Mouse (Mus musculus) inflammation-experienced regulatory T-cells, adult 6 months (primary cell): ENCODE measurements around the gene Rpgr. TPM values are rescaled to one million over a fixed set of nuclear protein-coding genes. Genes with fewer than 3 reads are reported as not detected.

Experiments used
- ATAC-seq: one replicate; pipeline ENCODE4 v1.8.0; 2017
- polyA plus RNA-seq, 3 experiments: library from polyadenylated mRNA; unstranded; fragments of 100-300 nt; shearing (Covaris generic); gene quantifications; one replicate each; pipeline ENCODE4 v1.2.1; 2017

Rpgr gene
- polyA plus RNA-seq, 3 experiments from 2014 or later = 3.4 to 5.6 (median 4.3) TPM

DNA sequence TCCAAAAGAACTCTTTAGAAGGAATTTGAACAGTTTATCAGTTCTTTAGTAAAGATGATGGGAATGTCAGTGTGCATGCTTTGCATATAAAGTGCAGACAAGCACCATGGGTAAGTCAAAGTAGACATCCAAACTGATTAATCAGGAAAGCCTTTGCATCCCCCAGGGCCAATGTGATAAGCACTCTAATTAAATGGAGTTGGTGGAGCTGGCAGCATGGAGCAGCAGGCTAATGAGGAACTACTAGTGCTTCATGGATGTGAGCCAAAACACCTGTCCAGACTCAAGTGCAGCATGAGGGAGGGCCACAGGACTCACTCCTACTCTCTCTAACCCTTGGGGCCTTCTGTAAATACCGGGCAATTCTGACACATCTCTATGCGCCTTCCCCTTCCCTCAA is 145.2 kb downstream of the Rpgr start:
- no peak for ATAC-seq

GRCm38 (mm10) chrX:10070689-10071088 is 146.0 kb downstream of the Rpgr start:
- no peak for ATAC-seq

DNA sequence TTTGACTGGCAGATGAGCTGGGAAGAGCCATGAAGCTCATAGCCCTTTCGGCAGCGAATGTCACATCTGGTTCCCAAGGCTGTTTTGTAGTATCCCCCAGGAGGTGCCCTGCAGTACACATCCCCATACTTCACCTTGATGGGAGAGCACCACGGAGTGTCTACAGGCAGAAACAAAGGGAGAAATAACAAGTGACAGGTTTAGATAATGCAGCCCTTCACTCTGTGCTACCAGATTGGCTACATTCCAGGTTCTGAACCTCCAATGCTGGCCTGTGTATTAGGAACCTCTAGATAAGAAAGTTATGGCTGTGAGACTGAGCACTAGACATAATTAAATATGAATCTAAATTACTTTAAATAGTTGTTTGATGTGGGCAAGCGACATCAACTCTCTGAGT is 147.3 kb downstream of the Rpgr start:
- no peak for ATAC-seq

DNA sequence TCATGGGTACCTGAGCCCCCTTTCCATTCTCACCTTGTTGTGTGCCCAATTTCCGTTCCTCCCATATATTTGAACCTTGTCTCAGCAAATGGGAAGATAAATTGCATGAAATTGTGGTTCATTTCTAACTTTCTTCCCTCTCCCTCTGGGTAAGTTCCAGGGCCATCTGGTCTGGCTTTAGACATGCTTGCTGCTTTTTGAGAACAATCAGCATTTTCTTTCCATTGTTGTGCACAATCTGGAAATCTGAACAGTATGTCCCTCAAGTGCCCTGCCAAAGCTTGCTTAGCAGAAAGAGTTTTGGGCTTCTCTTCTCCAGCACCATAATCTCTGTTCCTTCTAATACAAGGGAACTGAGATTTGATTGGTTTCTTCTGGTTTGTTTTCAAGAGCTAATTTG is 152.9 kb downstream of the Rpgr start:
- no peak for ATAC-seq

DNA sequence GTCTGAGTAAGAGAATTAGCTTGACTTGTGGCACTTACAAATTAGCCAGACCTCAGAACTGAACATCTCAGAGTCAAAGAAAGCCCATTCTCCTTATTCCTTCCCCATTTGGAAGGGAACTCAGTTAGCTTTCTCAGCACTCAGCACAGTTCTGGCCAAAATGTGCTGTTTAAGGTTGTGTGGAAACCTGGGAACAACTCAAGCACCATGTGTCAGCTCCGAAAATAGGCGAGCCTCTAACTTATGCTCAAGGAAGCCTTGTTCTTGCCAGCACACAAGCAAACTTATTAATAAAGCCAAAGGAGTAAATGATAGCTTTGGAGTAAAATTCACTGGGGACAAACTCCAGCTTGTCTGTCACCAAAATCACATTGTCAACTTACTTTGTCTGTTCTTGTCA is 153.4 kb downstream of the Rpgr start:
- ATAC-seq = no peak

DNA sequence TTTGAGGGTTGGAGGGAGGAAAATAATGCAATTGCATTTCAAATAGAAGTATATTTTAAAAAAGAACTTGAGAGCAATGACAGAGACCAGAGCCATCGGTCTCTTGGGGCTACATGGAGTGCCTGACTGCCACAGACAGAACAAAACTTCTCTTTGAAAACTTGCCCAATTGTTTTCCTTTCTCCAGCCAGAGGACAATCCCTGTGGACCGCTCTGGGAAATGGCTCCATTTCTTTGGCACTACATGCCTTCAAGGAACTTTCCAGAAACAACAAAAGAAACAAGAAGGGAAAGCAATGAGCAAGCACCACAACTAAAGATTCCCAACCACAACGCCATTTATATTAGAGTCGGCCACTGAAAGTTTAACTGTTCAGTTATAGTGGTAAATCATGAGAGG is 154.5 kb downstream of the Rpgr start:
- no peak for ATAC-seq

DNA sequence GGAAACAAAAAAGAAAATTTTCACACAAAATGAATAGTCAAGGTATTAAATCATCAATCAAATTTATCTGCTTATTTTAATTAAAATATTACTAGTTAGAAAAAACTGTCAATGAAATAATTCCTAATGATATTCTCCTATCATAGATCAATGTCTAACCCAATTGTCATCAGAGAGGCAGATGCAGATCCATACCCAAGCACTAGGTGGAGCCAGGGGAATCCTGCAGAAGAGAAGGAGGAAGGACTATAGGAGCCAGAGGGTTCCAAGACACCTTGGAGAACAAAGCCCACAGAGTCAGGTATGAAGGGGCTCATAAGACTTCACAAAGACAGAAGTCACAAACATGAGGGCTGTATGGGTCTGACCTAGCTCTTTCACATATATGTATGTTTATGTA is 182.1 kb downstream of the Rpgr start:
- no peak for ATAC-seq

Other genes with a start within 250 kb of the Rpgr start
- gene Srpx, start 99.2 kb downstream of the Rpgr start, polyA plus RNA-seq = not detected
- not detected for gene Otc, start 35.4 kb upstream of the Rpgr start, polyA plus RNA-seq